Mouse (Mus musculus) liver, adult 2 months (tissue): ENCODE results near the gene Calcoco1.

Experiments used
- CTCF ChIP-seq: fragments of 200-500 bp; IDR thresholded peaks from 2 replicates; pipeline ENCODE4 v1.5.1; 2011; ENCODE audit warnings: low read depth, low read length, control low read depth
- POLR2A ChIP-seq: fragments of 200-500 bp; IDR thresholded peaks from 2 replicates; pipeline ENCODE4 v1.6.1; 2011; ENCODE audit warnings: low read length, control low read depth; ENCODE audit not compliant: insufficient read depth; ENCODE audit errors: extremely low read depth

GRCm38 (mm10) chr15:102744416-102744815, 22.4 kb upstream of the Calcoco1 start:
- TF ChIP-seq CTCF (no peak), POLR2A (no peak)
